Mouse (Mus musculus): Measurements from ENCODE around the gene Ppp6c.
"Not testable (repeated sequence)": the region's sequence is repeated elsewhere in the genome, so short reads cannot be mapped to it uniquely, and the experiment has no call there.

Ppp6c gene

DNA sequence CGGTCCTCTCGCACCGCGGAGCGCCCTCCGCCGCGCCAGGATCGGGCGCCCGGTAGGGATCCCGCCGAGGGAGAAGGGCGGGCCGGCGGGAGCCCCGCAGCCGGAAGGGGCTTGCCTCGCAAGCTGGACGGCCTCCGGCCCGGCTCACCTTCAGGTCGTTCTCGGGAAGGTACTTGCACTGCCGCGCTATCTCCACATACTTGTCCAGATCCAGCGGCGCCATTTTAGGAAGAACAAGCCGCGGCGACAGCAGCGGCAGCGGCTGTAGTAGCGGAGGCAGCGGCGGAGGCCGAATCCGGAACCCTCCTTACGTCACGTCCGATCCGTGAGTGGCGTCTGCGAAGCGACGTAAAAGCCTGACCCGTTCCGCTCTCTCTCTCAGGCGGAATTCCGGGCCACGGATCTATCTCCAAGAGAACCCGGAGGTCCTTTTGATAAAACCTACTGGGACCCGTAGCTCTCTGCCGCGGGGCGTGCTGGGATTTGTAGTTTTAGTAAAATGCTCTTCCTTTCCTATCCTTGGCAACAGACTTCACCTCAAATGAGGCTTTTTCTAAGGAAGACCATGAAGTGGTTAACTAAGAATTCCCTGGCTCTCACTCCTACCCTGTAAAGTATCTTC lies at the start of gene Ppp6c:
Gene Ppp6c, minus strand, starts transcription at position 433 of the 622 bp plus-strand sequence.
- peak; percentile 94 for DNase-seq (ENCODE audit: low spot score)

DNA sequence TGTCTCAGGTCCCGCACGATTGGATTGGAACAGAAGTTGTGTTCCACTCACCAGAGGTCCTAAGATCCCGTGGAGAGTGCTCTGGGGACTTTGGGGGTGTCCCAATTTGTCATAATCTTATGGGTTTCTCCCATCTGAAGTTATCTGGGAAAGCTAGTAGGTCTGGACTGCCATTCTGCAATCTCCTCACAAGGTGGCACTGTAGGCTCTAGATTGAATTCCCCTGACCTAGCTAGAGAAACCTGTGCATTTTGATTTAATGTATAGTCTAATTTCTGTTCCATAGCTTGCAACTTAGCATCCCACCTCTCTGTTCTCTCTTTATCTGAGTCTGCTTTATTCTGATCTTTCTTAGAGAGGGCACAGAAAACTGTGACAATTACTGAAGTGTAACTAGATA lies 42.1 kb upstream of the Ppp6c start:
- DNase-seq (ENCODE audit: low spot score) = no peak

DNA sequence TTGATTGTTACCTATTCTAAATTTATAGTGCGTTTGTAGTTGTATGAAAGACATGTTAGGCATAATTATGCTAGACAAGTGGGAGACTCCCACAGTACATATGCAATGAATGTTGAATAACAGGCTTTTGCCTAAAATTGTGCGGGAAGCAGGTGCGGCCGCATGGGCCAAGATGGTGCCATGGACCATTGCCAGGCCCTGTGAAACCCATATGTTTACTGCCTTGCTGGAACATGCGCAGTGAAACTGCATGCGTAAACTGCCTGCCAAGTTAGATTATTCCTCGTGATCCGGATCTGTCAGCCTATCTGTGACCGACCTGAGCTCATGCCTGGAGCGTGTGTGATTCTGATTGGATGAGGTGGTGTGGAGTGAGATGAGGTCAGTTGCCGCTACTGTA lies 26.0 kb upstream of the Ppp6c start:
- DNase-seq (ENCODE audit: low spot score) = not testable (repeated sequence)

DNA sequence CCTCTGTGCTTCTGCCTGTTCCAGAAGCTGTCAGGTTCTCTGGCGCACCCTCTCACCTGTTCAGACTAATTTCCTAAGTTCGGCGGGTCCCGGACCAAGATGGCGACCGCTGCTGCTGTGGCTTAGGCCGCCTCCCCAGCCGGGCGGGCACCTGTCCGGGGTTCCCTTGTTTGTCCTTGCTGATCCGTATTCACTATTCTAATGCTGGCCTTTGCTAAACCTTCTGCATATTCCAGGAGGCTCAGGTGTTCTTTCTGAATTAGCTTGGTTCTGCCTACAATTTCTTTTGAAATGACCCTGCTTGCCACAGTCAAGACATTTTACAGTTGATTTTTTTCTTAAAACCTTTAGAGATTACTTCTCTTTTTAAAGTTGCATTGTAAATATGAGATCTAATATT lies 20.6 kb upstream of the Ppp6c start:
- DNase-seq (ENCODE audit: low spot score) = not testable (repeated sequence)

DNA sequence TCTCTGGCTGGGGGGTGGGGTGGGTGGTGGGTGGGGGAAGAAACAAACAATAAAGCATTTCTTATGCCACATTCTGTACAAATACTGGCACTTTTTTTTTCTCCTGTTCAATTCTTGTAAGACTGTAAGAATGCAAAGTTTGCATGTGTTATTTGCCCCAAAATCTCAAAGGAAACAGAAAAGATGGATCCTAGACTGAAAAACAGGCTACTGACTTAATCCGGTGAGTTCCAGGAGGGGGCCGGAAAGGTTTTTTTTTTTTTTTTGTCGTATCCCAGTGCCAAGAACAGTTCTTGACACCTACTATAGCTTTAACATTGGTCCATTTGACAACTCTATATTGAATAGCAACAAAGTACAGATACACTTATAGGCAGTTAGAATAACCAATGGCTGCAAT lies 480 bp upstream of the Ppp6c start:
- no peak for DNase-seq (ENCODE audit: low spot score)

DNA sequence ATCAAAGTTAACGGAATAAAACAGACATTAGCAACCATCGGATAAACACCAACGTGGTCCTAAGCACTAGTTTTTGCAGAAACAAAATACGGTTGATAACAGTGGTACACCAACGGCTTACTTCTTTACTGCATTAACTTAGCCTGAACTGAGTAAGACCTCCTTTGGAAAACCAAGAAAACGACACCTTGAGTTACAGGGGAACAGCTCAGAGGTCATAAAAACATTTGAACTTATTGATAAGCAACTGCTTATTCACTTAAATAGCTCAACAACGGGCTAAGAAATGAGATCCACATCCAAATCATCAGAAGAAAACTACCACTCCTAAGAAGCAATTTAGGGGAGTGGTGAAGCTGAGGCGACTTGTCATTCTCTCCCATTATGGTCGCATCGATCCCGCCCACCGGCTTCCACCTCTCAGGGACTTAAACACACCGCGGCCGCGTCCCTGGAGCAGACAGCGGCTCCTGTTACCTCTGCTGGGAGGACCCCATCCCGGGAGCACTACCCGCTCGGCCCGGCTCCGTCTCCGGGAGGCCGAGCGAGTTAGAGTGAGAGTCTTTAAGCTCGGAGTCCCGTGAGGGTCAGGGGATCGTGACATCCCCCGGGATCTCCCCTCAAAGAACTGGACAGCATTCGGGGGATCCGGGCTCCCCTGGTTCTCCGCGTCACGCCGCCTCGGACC lies 776 bp downstream of the Ppp6c start:
- DNase-seq (ENCODE audit: low spot score) = peak; percentile 8

DNA sequence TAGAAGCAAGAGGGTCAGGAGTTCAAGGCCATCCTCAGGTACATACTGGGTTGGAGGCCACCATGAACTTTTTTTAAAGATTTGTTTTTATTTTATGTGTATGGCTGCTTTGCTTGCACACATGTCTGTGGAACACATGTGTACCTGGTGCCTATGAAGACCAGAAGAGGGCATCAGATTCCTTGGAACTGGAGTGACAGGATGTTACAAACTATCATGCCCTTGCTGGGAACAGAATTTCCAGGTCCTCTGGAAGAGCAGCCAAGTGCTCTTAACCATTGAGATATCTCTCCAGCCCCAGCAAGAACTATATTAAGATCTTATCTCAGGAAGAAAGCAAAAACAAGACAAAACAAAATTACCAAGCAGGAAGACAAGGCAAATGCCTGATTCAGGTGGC lies 1.6 kb downstream of the Ppp6c start:
- DNase-seq (ENCODE audit: low spot score) = no peak

DNA sequence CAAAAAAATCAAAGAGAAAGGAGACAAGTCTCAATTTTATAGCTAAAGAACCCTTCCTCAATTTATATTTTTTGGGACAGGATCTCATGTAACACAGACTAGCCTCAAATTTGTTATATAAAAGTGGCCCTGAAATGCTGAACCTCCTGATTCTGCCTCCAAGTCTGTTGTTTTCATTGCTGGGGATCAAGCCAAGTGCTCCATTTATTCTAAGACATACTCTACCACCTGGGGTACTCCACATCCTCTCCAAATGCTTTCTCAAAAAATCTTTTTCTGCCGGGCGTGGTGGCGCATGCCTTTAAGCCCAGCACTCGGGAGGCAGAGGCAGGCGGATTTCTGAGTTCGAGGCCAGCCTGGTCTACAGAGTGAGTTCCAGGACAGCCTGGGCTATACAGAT lies 6.2 kb downstream of the Ppp6c start:
- no peak for DNase-seq (ENCODE audit: low spot score)

DNA sequence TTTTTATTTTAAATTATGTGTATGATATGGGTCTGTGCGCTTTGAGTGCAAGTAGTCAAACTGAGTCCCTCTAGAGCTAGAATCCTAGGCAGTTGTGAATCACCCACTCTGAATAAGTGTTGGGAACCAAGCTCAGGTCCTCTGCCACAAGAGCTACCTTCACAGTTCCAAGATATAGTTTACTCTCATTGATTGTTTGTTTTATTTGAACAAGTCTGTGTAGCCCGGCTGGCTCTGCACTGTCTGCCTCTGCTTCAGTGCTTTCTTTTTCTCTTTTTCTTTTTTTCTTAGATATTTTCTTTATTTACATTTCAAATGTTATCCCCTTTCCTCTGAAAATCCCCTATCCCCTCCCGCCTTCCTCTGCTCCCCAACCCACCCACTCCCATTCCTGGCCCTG lies 7.2 kb downstream of the Ppp6c start:
- no peak for DNase-seq (ENCODE audit: low spot score)

DNA sequence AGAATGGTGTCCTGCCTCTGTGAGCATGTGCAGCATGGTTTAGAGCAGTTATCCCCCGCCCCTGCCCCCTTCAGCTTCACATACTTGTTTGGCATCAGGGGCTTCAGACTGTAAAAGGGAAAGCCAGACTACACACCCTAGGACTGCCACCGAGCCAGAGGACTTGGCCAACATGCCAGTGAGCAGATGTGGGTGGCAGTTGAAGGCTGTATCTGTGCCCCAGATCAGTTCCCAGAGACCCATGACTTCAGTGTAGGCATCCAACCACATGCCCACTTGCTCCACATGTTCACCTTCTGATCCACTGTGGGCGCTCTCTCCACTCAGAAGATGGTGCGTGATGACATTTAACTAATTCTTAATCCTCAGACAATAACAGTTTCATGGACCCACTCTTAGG lies 9.1 kb downstream of the Ppp6c start:
- DNase-seq (ENCODE audit: low spot score) = no peak

DNA sequence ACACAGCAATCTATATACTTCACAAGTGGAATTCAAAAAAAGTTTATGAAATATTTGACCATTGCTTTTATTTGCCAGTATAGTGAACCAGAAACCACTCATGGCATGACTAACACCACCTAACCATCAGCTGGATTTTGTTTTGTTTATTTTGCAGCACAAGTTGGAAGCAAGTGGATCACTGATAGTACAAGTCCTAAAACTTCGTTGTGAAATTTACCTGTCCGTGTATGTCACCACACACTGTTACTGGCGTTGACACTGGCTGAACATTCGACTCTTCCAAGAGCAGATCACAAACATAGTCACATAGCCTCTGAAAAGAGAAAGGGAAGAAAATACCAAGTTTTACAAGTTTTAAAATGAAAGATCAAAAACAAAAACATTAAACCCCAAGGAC lies 15.5 kb downstream of the Ppp6c start:
- DNase-seq (ENCODE audit: low spot score) = no peak

DNA sequence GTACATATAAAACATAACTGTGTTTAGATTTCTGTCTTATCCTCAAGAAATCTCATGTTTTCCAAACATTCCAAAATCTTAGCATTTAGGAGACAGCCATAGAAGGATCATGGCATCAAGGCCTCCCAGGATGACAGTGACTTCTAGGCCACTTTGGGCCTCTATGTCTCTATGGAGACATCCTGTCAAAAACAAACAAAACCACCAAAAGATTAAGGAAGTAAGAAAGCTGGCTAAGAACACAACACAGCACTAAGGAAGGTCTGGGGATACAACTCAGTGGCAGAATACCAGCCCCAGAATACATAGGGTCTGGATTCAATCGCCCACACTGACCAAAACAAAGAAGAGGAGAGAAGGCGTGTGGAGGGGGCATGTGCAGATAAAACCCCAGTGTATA lies 22.9 kb downstream of the Ppp6c start:
- no peak for DNase-seq (ENCODE audit: low spot score)

DNA sequence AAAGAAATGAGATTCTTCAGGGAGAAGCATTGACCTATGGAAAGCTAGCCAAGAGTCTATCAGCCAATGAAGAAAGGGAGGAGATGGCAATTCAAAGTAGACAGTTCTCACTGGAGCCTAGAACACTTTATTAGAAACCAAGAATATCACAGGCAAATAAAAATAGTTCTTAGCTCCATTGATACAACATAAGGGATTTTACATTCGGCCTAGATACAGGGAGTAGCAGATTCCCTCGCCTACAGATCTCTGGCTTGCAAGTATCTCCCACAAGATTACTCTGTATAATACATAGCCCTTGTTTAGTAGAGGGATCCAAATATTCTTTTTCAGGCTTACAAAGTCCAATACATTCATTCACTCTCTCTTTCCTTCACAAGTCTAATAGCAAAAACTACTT lies 31.4 kb downstream of the Ppp6c start:
- DNase-seq (ENCODE audit: low spot score) = no peak

DNA sequence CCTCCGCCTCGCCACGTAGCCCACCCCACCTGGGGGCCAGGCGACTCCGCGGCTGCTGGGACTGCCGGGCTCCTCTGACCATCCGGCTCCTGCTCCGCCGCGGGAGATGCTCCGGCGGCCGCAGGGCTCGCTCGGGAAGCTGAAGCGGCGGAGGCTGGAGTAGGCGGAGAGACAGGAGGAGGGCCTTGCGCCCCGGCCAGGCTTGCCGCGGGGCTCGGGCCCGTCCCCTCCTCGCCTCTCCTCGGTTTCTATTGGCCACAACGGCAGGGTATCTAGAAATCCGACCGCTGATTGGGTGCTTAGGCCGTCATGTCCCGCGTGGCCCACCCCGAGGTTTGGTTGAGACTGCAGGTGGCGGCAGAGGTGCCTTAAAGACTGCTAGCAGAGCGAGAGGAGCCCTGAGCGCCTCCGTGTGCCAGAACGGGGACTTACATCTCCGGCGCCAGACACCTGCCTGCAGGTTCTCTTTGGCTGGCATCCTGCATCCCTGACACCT lies 35.6 kb downstream of the Ppp6c start, which contains the start of gene Scai:
Gene Scai, minus strand, starts transcription at position 174 of the 496 bp plus-strand sequence.
- DNase-seq (ENCODE audit: low spot score) = peak; percentile 98

DNA sequence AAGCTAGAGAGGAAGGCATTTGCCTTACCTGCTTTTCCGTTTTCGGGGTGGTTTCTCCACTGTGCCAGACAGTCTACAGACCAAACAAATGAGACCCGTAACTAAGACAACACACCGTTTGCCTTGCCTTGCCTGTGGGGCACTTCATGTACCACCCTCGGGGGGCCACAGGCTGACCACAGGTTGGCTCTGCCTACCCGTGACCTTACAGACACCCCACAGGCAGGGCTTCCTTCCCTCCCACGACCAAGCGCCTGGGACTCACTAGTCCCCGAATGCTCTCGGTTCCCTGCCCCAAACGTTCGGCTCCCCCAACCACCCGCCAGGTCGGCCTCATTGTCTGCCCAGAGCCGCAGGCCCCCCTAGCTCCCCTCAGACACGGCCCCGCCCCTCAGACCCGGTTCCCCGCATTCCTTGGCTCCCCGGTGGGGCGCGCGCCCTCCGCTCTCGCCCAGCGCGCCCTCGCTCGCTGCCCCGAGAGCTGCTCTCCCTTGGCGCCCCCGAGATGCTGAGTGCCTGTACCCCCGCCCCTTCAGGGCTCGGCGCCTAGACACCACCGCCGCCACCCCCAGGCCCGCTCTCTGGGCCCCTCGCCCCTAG lies 36.2 kb downstream of the Ppp6c start:
- DNase-seq (ENCODE audit: low spot score) = no peak

DNA sequence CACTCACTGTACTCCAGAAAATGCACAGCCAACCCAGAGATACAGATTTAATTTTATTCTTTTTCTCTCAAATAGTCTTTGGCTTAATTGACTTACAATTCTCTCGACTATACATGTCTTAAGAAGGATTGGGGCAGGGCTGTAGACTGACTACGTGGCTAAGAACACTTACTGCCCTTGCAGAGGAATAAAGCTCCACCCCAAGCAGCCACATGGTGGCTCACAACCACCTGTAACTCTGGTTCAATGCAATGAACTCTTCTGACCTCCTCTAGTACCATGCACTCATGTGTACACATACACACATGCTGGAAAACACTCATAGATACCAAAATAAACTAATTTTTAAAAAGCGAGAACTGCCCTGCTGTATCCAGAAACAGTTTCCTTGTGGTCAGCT lies 40.3 kb downstream of the Ppp6c start:
- no peak for DNase-seq (ENCODE audit: low spot score)

DNA sequence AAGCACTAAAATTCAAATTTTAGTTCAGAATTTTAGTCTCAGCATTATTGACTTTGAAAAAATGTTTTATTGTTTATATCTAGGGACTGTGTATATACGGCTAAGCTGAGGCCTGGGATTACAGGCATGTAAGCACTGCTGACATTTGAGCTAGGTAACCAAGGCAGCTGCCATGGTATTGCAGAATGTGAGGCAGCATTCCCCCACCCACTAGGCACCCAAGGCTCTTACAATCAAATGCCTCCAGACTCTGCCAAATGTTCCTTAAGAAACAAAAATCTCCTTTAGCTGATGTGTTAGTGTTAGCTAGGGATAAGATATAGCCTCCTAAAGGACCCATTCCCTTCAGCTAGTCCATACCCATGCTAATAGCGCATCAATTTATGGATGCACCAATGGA lies 42.7 kb downstream of the Ppp6c start:
- DNase-seq (ENCODE audit: low spot score) = no peak

DNA sequence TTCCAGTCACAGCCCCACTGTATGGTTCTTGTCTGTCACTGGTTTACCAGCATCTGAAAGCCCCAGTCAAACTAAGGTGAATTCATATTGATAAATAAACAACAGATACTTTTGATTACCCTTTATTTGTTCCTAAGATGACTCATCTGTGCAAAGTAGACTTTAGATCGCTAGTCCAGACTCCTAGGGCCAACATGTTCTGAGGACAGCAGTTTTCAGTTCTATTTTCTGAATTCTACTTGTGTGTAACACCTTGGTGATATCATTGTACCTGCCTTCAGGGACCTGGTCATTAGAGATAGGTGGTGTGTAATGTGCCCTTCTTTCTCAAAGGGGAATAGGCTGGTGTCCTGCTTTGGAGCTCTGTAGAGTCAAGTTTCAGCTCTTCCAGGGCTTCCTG lies 65.3 kb downstream of the Ppp6c start:
- no peak for DNase-seq (ENCODE audit: low spot score)

DNA sequence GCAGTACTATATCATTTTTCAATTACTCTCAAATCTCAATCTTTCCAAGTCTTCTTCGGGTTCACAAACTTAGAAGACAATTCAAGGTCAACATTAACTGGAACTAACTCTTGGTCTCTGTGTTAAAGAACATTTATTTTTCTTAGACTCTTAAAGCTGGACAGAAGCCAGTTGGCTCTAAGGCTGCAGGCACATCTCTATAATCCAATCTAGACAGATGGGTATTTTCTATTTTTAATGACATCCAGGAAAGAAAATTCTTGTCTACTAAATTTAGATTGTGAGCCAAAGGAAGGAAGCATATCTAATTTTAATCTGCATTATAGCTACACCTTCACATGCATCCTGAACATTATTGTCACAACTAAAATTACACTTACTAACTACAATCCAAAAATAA lies 68.3 kb downstream of the Ppp6c start:
- DNase-seq (ENCODE audit: low spot score) = no peak

DNA sequence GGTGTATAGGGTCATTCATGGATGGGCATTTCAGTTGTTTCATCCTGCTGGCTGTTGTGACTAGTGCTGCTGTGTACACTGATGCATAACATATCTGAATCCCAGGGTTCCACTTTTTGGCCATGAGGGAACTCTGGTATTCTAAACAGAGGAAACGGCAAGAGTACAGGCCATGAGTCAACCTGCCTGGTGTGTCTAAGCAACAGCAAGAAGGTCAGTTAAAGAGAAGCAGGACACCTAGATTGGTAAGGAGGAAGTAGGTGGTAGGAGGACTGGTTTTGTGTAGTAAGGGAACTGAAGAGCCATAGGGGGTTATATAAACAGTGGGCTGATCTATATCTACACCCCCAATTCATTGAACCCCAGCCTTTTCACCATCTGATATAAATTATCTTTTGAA lies 69.4 kb downstream of the Ppp6c start:
- DNase-seq (ENCODE audit: low spot score) = no peak

DNA sequence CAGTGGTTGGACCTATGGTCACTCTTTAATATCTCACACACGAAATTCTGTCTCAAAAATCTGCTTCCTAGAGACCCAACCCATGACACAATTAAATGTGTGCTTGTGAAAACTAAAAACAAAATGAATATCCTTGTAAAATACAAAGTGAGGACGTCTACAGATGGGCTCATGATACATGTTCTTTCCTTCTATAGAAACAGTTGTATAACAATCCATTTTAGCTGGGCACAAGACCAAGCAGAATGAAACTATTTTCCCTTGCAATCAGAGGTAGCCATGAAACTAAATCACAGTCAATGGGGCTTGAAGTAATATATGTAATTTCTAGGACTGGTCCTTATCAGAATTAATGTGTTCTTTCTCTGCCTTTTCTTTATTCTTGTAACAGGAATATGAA lies 75.3 kb downstream of the Ppp6c start:
- DNase-seq (ENCODE audit: low spot score) = no peak

DNA sequence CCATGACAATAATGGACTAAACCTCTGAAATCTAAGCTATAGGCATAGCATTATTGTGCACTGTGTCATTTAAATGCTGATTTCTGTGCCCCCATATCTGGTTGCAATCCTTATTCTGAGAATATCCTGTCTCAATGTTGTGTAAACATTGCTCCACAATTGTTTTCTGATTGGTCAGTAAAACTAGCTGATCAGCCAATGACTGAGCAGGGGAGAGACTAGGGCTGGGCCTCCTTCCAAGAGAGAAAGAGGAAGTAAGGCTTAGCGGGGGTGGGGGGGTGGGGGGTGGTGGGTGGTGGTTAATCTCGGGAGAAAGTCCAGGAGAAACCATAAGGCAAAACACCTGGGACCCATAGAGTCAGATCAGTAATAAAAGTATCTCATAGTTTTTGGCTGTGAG lies 78.2 kb downstream of the Ppp6c start:
- no peak for DNase-seq (ENCODE audit: low spot score)

DNA sequence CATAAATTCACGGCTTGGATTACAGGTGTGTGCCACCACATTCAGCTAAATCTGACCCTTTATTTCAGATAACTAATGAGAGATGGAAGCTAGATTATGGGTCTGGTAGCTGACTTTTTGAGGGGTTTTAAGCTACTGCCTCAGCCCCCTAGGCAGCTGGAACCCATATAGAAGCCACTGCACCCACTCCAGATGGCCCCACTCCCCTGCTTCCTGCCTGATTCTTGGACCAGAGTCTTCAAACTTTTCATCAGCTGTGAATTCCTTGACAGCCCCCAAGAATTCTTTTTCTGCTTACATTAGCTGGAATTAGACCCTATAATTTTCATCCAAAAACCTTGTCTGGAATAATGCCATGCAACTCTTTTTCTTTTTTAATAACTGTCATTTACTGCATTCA lies 79.8 kb downstream of the Ppp6c start:
- DNase-seq (ENCODE audit: low spot score) = no peak

Measured in yolk sac, embryonic 10.5 days (tissue).